Mouse (Mus musculus): ENCODE measurements around the gene Rbm20.
"Not testable (repeated sequence)": the region's sequence is repeated elsewhere in the genome, so short reads cannot be mapped to it uniquely, and the experiment has no call there.

Gene Rbm20

DNA sequence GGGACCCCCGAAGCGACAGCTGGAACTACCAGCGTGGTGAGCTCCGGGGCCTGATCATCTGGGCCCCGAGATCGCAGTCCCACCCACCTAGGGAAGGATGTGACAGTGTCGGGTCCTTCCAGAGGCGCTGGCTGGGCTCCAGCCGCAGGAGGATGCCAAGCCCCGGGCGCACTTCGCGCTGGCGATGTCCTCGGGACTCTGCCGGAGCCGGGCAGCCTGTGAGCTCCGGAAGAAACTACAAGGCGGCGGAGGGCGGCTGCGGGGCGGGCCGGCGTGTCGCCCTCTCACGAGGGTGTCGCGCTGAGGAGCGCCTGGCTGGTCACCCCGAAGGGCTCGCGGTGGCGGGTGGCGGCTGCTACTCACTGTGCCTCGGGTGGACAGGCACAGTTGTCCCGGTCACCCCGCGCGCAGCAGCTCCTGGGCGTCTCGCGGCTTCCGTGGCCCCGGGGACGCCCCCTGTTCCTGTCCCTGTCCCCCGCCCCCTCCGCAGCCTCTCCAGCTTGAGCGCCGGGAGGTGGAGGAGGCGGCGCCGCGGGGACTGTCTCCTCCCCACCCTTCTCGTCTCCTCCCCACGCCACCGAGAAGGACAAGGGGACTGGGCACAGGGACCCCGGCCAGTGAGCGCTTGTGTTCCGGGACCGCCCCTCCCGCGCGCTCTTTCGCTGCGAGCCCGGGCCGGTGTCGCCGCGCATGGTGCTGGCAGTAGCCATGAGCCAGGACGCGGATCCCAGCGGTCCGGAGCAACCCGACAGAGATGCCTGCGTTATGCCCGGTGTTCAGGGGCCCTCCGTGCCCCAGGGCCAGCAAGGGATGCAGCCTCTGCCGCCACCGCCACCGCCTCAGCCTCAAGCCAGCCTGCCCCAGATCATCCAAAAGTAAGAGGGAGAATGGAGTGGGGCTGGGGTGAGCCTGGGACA lies at the start of gene Rbm20:
Gene Rbm20 (plus strand): TSS at position 589 of the 917 bp plus-strand sequence.
- DNase-seq: peak; percentile 63 to 65

- DNase-seq: no peak
These were observed 39.1 kb upstream of the Rbm20 start for GRCm38 (mm10) chr19:53638041-53638440.

- DNase-seq: peak in 1 of 2 experiments; percentile 20
These were observed 38.4 kb upstream of the Rbm20 start for GRCm38 (mm10) chr19:53638727-53639126.

GRCm38 (mm10) chr19:53644020-53644595 lies 33.0 kb upstream of the Rbm20 start:
- peak; percentile 30 to 36 for DNase-seq

GRCm38 (mm10) chr19:53647301-53647700 lies 29.8 kb upstream of the Rbm20 start:
- DNase-seq: no peak

GRCm38 (mm10) chr19:53648056-53648455 lies 29.1 kb upstream of the Rbm20 start:
- DNase-seq: no peak

GRCm38 (mm10) chr19:53648802-53649236 lies 28.3 kb upstream of the Rbm20 start:
- DNase-seq: peak; percentile 85 to 89

GRCm38 (mm10) chr19:53649361-53649760 lies 27.7 kb upstream of the Rbm20 start:
- peak; percentile 27 to 47 for DNase-seq

DNA sequence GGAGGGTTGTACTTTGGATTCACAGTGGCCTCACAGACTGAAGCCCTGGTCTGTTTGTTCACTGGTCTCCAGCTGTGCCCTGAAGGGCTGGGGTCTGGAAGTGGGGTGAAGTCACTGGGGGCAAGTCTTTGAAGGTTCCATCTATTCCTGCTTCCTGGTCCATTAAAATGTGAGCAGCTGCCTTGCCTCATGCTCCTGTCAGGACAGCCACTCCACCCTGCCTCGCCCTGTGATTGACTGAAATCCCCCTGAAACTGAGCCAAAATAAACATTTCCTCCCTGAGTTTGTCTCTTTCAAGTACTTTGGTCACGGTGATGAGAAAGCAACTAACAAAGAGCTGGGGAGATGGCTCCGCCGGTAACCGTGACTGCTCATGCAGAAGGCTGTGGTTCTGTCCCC lies 27.3 kb upstream of the Rbm20 start:
- DNase-seq: no peak

DNA sequence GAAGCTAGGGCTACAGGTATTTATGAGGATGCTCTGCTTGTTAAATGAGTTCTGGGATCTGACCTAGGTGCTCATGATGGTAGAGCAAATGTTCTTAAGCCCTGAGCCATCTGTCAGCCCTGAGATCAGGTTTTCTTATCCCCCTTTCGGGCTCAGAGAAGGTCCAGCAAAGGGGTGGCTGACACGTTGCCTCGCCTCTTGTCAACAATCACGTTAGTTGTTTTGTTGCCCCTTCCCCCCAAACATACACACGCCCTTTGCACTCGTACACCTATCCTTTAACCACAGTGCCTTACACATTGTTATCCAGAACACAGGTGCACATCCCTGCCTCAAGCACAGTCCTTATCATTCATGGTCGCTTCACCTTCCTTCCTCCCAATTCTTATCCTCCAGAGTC lies 26.2 kb upstream of the Rbm20 start:
- DNase-seq: no peak

DNA sequence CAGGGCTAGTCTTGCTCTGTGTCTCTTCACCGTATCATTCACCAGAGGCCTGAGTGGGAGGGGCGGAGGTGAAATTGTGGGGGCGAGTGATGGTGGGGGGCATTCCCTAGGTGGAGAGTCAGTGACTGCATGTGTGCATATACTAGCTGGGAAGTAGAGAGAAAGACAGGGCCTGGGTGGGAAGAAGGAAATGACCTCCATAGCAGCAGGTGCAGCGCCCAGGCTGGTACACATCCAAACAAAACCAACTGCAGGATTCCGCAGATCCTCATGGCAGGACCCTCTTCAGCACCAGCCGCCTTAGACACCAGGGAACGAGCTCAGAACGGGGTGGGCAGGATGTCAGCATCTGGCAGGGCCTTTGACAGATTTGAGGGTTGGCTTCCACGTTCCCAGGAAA lies 24.8 kb upstream of the Rbm20 start:
- DNase-seq: no peak

DNA sequence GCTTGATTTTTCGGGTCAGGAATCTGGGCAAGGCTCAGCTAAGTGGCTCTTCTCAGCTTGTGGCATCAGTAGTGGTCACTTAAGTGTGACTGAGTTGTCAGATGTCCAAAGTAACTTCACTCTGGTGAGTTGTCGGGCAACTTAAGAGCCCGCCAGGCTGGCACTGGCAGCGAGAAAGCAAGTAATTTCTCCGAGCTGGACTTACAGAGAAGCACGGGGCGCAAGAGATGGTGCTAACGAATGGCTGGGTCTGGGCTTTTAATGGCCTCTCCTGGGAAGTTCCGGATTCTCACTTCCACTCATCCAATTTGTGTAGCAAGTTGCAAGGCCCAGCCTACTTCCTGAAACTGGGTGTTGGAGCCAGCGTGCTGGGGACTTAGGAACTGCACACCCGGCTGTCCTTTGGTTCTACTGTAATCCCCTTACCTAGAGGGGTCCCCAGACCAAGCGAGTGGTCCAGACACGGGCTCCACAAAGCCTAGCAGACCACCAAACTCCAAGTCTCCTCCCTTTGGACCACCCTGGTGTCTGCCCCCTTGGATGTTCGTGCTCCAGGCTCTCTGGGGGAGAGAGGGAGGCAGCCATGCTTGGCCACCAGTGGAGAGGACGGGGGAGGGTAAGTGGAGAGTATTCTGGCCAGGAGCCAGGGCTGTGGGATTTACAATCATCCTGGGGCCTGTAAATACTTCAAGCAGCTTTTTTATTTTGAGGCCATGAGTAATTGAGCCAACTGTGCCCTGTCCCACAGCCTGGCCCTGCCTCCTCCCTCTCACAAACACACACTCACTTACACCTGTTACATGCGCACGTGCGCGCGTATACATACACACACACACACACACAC lies 23.3 kb upstream of the Rbm20 start:
- DNase-seq: peak; percentile 40 to 44

GRCm38 (mm10) chr19:53656443-53656842 lies 20.7 kb upstream of the Rbm20 start:
- not testable (repeated sequence) for DNase-seq

DNA sequence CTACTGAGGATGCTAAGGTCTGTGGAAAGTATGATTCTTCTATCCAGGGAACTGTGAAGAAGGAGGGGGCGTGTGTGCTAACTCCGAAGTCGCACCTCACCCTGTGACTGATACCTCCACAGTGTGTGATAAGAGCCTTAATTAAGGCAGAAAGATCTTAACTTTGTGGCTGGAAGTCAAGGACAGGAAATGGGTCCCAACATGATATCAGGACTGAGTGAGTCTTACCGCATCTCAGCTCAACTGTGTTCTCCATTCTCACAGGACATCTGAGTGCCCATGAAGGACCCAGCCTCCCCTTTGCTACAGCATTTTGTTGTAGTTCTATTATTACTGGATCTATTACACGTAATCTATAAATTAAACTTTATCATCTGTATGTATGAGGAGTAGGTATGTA lies 19.7 kb upstream of the Rbm20 start:
- DNase-seq: no peak

DNA sequence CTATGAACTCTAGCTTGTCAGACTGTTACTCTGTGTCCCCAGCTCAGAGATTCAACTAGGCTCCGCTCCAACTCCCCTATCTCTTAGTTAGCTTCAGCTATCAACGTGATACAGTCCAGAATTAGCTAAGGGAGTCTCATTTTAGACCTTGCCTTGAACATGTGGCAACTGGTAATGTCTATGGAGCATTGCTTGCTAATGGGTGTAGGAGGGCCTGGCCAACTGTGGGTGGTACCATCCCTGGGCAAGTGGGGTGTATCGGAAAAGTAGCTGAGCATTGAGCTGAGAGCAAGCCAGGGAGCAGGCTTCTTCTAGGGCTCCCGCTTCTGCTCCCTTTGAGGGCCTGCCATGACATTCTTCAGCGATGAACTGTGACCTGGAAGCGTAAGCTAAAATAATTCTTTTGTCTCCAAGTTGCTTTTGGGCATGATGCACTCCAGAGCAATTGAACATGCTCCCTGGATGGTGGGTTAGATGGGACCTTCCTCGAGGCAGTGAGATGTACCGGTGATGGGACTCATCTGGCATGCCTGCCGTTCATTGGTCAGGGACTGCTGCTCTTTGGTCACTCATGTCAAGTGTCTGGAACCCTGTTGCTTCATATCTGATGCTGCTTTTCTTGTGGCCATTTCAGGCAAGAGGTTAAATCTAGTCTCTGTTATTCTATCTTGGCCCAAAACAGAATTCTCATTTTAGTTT lies 16.2 kb upstream of the Rbm20 start:
- no peak for DNase-seq

GRCm38 (mm10) chr19:53661938-53662722 lies 15.0 kb upstream of the Rbm20 start:
- no peak for DNase-seq

DNA sequence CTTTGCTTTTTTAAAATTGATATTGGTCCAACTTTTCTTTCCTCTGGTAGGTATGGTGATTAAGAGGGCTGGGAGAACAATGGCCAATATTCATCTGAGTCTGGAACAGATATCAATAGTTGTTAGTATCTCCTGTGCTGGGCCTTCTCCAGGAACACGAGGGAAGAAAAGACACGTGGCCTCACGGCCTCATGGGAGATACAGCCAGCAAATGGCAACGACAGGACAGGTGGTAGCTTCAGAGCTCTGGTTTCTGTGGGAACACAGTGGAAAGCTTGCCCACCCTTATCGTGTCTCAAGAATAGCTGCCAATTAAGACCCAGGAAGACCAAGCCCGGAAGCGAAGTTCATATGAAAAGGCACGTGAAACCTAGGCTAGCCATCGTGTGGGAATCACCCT lies 12.3 kb upstream of the Rbm20 start:
- no peak for DNase-seq

DNA sequence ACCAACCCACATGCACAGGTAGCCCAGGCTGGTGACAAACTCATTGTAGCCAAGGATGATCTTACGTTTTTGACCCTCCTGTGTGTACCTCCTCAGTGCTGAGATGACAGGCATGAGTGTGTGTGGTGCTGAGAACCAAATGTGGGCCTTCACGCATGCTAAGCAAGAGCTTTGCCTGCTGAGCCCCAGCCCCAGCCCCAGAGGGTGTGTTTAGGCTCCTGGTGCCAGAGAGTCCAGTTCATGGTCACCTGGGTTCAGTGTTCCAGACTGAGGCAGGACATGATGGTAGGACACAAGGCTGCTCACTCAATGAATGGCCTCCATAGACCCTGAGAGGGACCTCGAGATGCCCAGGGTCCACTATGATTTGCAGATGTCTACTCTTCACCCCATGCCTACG lies 11.7 kb upstream of the Rbm20 start:
- no peak for DNase-seq

DNA sequence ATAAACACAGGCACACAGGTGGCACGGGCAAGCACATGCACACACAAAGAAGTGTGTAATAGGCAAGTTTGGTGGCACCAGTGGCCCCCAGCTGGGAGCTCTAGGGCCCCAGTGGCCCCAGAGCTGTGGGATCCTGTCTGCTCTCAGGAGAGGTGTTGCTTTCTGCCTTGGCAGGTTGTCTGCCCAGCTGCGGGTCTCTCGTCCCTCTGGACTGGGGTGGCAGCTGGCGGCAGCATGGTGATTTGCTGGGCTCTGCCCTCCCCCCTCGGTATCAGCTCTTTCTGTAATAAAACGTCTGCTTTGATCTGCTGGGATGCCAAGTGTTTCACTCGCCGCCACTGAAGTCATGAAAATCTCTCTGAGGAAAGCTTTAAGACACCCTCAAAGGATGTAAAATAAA lies 10.4 kb upstream of the Rbm20 start:
- DNase-seq: no peak

GRCm38 (mm10) chr19:53668821-53669220 lies 8.3 kb upstream of the Rbm20 start:
- DNase-seq: no peak

DNA sequence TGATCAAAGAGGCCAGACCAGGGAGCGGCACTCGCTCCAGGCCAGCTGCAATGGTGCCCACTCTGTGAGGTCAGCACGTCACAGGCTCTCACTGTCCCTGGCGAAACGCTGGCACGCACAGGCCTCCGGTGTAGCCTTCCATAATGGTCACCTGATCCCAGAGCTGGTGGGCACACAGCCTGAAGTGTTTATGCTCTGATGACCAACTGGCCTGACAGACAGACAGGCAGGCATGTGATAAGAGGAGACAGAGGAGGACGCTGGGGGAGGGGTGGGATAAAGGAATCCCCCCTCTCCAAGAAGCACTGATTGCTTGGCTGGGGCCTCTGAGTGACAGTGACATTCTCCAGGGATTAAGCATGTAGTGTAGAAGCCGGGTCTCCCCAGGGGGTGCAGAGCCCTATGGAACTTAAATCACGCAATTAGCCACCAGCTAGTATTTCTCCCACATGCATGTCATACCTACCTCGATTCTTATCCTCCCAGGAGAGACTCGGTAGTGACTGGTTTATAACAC lies 6.4 kb upstream of the Rbm20 start:
- peak; percentile 25 to 33 for DNase-seq

DNA sequence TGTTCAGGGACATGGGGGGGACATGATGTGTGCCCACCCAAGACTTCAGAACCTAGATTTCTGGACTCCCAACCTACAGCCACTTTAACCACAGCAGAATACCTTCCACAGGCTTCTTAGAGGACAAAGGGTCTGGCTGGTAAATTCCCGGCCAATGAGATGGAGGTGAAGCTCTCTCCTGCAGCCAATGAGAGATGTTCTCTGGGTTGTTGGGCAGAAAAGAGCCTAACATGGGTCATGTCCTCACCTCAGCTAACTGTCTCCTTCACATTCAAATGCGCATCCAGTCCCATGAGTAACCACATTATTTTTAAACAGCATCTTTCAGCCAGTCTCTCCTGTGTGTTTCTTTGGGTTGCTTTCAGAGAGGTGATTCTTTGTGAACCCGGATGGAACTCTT lies 5.7 kb upstream of the Rbm20 start:
- DNase-seq: no peak

Measured in cerebellum, postnatal 10 days (tissue).